Mouse (Mus musculus) bone marrow macrophage, adult 2 months (primary cell): ENCODE results near the gene Tmem254c.
"Not testable (repeated sequence)": the region's sequence is repeated elsewhere in the genome, so short reads cannot be mapped to it uniquely, and the experiment has no call there.

Experiments
- CTCF ChIP-seq: IDR thresholded peaks from 2 replicates; pipeline ENCODE4 v1.5.1; 2012; ENCODE audit warnings: low read depth, mild to moderate bottlenecking, low read length, moderate library complexity
- POLR2A ChIP-seq: IDR thresholded peaks from 2 replicates; pipeline ENCODE4 v1.6.1; 2012; ENCODE audit warnings: mild to moderate bottlenecking, low read depth, low read length, borderline replicate concordance

GRCm38 (mm10) chr14:26047026-26047425 lies 20.1 kb downstream of the Tmem254c start:
- not testable (repeated sequence) for TF ChIP-seq CTCF, POLR2A
